Mouse (Mus musculus) ES-Bruce4 (cell line): ENCODE measurements at regions not wholly inside any gene's neighbourhood (a gene's known extent, or its start where the extent isn't known, plus 50 kb on each side); places are given as distances from the start of the nearest gene placed in this dataset.

Experiments used
- H3K27ac ChIP-seq: 2 replicates; pipeline ENCODE4 v1.5.1; 2012; ENCODE audit warnings: low read length, inconsistent platforms; ENCODE audit not compliant: insufficient read depth
- H3K27me3 ChIP-seq: 2 replicates; pipeline ENCODE4 v1.6.1; 2012; ENCODE audit warnings: mild to moderate bottlenecking, low read length, inconsistent platforms; ENCODE audit not compliant: control insufficient read depth, poor library complexity, insufficient read depth, severe bottlenecking
- H3K36me3 ChIP-seq: 2 replicates; pipeline ENCODE4 v1.6.1; 2012; ENCODE audit warnings: inconsistent platforms, mild to moderate bottlenecking, low read length, moderate library complexity; ENCODE audit not compliant: control insufficient read depth, poor library complexity, insufficient read depth, severe bottlenecking
- H3K4me1 ChIP-seq: one replicate; pipeline ENCODE4 v1.8.1; 2011; ENCODE audit warnings: low read length; ENCODE audit not compliant: control insufficient read depth, insufficient read depth
- H3K4me3 ChIP-seq: 2 replicates; pipeline ENCODE4 v1.5.1; 2011; ENCODE audit warnings: low read depth, mild to moderate bottlenecking, low read length
- H3K9ac ChIP-seq: 2 replicates; pipeline ENCODE4 v1.6.1; 2012; ENCODE audit warnings: low read depth, mild to moderate bottlenecking, inconsistent platforms; ENCODE audit not compliant: poor library complexity, severe bottlenecking
- H3K9me3 ChIP-seq: replicated peaks from 2 replicates; pipeline ENCODE4 v1.6.1; 2012; ENCODE audit warnings: mild to moderate bottlenecking, low read length, inconsistent platforms; ENCODE audit not compliant: control insufficient read depth, poor library complexity, insufficient read depth, severe bottlenecking
- CTCF ChIP-seq: IDR thresholded peaks from one replicate; pipeline ENCODE4 v1.8.1; 2011; ENCODE audit warnings: low read depth, low read length
- EP300 ChIP-seq: IDR thresholded peaks from 2 replicates; pipeline ENCODE4 v1.6.1; 2011; ENCODE audit warnings: low read depth, low read length; ENCODE audit not compliant: insufficient read depth
- POLR2A ChIP-seq: IDR thresholded peaks from one replicate; pipeline ENCODE4 v1.8.1; 2011; ENCODE audit warnings: low read length; ENCODE audit not compliant: insufficient read depth

DNA sequence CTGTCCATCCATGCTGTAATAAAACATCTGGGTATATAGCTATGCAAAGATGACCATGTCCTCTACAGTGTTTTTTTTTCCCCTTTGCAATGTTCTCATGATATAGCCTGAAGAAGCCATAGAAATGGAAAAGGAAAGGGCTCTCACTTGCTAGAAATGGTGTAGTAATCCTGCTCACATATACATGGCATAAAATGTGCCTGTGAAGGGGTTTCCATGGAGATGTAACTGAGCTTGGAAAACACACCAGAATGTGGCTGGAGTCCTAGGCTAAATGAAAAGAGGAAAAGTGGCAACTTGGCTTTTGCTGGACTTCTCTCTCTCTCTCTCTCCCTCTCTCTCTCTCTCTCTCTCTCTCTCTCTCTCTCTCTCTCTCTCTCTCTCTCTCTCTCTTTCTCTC, 178.7 kb upstream of the Negr1 start:
- Histone ChIP-seq H3K4me3 (no peak overlapping the region), H3K27me3 (no peaks in the 10 kb centered on the region), H3K27ac (no peak overlapping the region), H3K4me1 (no peaks in the 10 kb centered on the region), H3K36me3 (no peaks in the 10 kb centered on the region), H3K9ac (no peak overlapping the region), H3K9me3 (no peaks in the 10 kb centered on the region)
- no peak for TF ChIP-seq CTCF
- no peak for TF ChIP-seq EP300

DNA sequence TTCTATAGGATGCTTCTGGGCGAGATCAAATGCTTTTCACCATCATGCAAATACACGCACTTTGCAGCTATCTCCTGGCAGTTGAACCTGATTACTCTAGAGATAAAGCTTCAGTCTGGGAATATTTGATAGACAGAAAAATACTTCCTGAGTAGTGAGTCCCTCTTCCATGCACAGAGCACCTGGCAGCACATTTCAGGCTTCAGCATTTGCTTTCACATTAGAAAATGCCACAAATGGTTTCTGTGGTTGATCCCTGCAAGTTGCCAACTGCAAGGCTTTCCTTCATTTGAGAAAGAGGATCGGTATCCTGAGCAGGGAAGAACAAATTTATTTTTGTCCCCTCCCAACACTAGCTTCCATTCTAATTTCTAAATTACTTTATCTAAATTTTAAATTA, 155.5 kb upstream of the Negr1 start:
- Histone ChIP-seq H3K27me3 (no peaks in the 10 kb centered on the region), H3K27ac (no peak overlapping the region), H3K9me3 (no peaks in the 10 kb centered on the region), H3K9ac (no peak overlapping the region), H3K4me1 (no peaks in the 10 kb centered on the region), H3K36me3 (no peaks in the 10 kb centered on the region), H3K4me3 (no peak overlapping the region)
- TF ChIP-seq CTCF (no peak), POLR2A (no peak), EP300 (no peak)

DNA sequence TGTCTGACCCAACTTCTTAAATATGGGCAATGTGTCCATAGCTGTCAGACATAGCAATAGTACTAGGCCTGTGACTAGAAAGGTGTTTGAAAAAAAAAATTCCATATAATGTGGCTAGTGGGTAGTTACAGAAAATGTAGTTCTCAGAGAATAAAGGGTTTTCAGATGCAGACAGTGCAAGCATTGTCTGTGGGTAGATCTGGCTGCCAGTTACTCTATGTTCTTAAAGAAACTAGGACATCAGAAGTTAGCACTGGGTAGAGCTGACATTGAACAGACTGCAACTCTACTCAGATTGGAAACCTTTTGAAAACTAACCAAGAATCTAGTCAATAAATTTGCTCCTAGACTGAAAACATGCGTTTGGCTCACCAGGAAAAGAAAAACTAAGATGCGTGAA, 154.5 kb upstream of the Negr1 start:
- no peaks in the 10 kb centered on the region for H3K4me1 ChIP-seq
- no peak overlapping the region for H3K27ac ChIP-seq
- H3K9me3 ChIP-seq, result no peaks in the 10 kb centered on the region
- H3K9ac ChIP-seq, result no peak overlapping the region
- H3K27me3 ChIP-seq, result no peaks in the 10 kb centered on the region
- no peak overlapping the region for H3K4me3 ChIP-seq
- H3K36me3 ChIP-seq, result no peaks in the 10 kb centered on the region
- TF ChIP-seq POLR2A, result no peak

DNA sequence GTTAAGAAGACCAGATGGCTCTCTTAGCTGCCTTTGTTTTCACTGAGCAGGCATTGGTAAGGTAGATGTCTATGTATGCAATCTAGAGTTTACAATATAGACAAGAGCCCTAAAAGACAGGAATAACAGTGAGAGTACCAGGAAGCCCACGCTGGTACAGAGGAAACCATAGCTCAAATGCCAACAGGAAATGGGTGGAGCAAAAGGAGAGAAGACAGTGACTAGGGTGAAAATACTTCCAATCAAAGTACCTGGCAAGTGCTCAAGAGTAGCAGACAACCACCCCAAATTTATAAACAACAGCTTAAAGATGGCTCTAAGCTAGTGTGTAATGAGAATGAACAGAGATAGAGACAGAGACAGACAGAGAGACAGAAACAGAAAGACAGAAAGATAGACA, 151.5 kb upstream of the Negr1 start:
- H3K27me3 ChIP-seq, result no peaks in the 10 kb centered on the region
- TF ChIP-seq POLR2A, result no peak
- TF ChIP-seq EP300, result no peak
- no peak for TF ChIP-seq CTCF
- H3K4me3 ChIP-seq, result no peak overlapping the region
- no peak overlapping the region for H3K27ac ChIP-seq
- H3K4me1 ChIP-seq, result no peaks in the 10 kb centered on the region
- H3K9ac ChIP-seq, result no peak overlapping the region
- peaks cover 4% of the 10 kb centered on the region for H3K9me3 ChIP-seq
- no peaks in the 10 kb centered on the region for H3K36me3 ChIP-seq

DNA sequence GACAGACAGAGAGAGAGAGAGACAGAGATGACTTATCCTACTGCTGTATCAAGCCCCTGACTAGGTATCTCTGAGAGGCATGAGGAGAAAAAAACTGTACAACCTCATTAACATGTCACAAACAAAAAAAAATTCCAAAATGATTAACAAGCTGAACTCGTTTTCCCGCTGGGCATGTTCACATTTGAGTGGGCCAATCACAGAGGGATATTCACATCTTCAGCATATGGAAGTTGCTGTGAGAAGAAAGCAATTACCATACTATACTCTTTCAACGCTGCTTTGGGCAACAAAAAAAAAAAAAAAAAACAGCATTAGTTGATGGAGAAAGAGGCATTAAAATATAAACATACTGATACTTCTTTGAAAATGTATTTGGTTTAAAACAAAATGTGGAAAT, 148.8 kb upstream of the Negr1 start:
- TF ChIP-seq EP300, result no peak
- no peak for TF ChIP-seq POLR2A
- no peak for TF ChIP-seq CTCF
- no peaks in the 10 kb centered on the region for H3K27me3 ChIP-seq
- H3K4me1 ChIP-seq, result no peaks in the 10 kb centered on the region
- H3K4me3 ChIP-seq, result no peak overlapping the region
- no peak overlapping the region for H3K27ac ChIP-seq
- H3K9ac ChIP-seq, result no peak overlapping the region
- H3K36me3 ChIP-seq, result no peaks in the 10 kb centered on the region
- H3K9me3 ChIP-seq, result peaks cover 4% of the 10 kb centered on the region

DNA sequence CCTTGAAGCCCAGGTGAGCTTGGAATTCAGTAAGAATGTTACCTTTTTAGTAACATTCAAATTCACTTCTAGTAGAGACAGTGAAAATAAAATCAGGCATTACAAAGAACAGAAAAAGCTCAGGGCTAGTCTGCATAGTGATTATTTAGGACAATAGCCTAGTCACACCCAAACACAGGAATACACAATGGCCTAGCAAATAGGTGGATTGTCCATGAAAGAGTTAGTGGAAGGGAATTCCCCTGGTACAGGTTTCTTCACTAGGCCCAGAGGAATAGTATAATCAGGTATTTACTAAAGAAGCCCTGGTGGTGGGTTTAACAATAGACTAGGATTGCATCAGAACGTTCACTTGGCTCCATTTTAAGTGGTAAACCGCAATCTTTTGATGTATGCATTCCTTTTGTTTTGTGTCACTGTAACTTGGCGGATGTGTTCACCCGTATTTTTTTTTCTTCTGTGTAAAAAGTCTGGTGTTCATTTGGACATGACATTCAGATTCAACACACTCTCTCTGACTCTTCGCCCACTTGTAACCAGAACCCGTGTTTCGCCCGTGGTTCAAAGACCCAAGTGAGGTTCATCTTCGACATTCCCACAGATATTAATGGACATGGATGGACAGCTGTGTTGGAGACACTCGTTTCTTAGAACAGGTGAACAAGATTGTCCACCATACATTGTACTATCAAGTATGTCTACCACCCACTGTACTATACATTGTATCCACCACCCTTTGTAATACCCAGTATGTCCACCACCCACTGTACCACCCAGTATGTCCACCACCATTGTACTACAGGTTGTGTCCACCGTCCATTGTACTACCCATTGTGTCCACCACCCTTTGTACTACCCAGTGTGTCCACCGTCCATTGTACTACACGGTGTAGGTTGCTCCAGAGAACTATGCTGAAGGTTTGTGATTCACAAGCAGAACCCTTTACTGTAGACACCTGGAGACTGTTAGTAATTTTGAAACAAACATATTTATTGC, 146.9 kb upstream of the Negr1 start:
- no peaks in the 10 kb centered on the region for H3K27me3 ChIP-seq
- no peaks in the 10 kb centered on the region for H3K4me1 ChIP-seq
- no peak overlapping the region for H3K9ac ChIP-seq
- H3K4me3 ChIP-seq, result no peak overlapping the region
- no peaks in the 10 kb centered on the region for H3K36me3 ChIP-seq
- peaks cover 4% of the 10 kb centered on the region for H3K9me3 ChIP-seq
- H3K27ac ChIP-seq, result peak overlapping the region; percentile 77
- no peak for TF ChIP-seq CTCF
- no peak for TF ChIP-seq POLR2A
- no peak for TF ChIP-seq EP300
